Mouse (Mus musculus) layer of hippocampus, postnatal 10 days (tissue): ENCODE data around the gene Pfkl. TPM values are rescaled to one million over a fixed set of nuclear protein-coding genes. Genes with fewer than 3 reads are reported as not detected.
"Not testable (repeated sequence)": the region's sequence is repeated elsewhere in the genome, so short reads cannot be mapped to it uniquely, and the experiment has no call there.

Experiments
- DNase-seq, 2 experiments: peaks; one replicate each; pipeline ENCODE4 v3.0.0; 2021; ENCODE audit warnings: low spot score in 2 of 2
- total RNA-seq, 2 experiments: library from RNA; stranded (reverse); gene quantifications; 2 replicates each; pipeline ENCODE4 v1.2.3; 2021

The Pfkl gene
- total RNA-seq, 2 experiments from 2014 or later, result 112 to 116 TPM

GRCm38 (mm10) chr10:77971709-77972553 is 38.0 kb downstream of the Pfkl start:
- DNase-seq, result peak in 1 of 2 experiments; percentile 63

- DNase-seq, result no peak
Measured at GRCm38 (mm10) chr10:77971191-77971590, 38.7 kb downstream of the Pfkl start.

- no peak for DNase-seq
Measured at GRCm38 (mm10) chr10:77970481-77970880, 39.4 kb downstream of the Pfkl start, which contains the start of gene Trpm2. Gene Trpm2, minus strand, starts transcription at chr10:77970563.

- no peak for DNase-seq
Measured at GRCm38 (mm10) chr10:77969973-77970325, 39.9 kb downstream of the Pfkl start.

- peak; percentile 59 to 68 for DNase-seq
Measured at GRCm38 (mm10) chr10:77969274-77969972, 40.5 kb downstream of the Pfkl start.

GRCm38 (mm10) chr10:77963971-77964370 is 45.9 kb downstream of the Pfkl start:
- no peak for DNase-seq

GRCm38 (mm10) chr10:77962725-77963124 is 47.2 kb downstream of the Pfkl start:
- no peak for DNase-seq

GRCm38 (mm10) chr10:77950468-77950867 is 59.4 kb downstream of the Pfkl start:
- not testable (repeated sequence) for DNase-seq

GRCm38 (mm10) chr10:77939685-77940084 is 70.2 kb downstream of the Pfkl start:
- DNase-seq, result no peak

Other genes with a start within 250 kb of the Pfkl start
- gene Gm3238, start 238.8 kb downstream of the Pfkl start, total RNA-seq, result not detected
- not detected for gene Gm7138, start 233.1 kb downstream of the Pfkl start, total RNA-seq
- gene Gm3250, start 227.5 kb downstream of the Pfkl start, total RNA-seq, result not detected
- gene Gm7137, start 221.9 kb downstream of the Pfkl start, total RNA-seq, result not detected
- not detected for gene Gm9639, start 215.0 kb downstream of the Pfkl start, total RNA-seq
- not detected for gene Gm19668, start 210.9 kb downstream of the Pfkl start, total RNA-seq
- not detected for gene Gm9507, start 198.2 kb downstream of the Pfkl start, total RNA-seq
- not detected for gene Gm2696, start 195.4 kb downstream of the Pfkl start, total RNA-seq
- gene Krtap10-4, start 183.0 kb downstream of the Pfkl start, total RNA-seq, result not detected
- gene Krtap10-10, start 174.1 kb downstream of the Pfkl start, total RNA-seq, result not detected
- not detected for gene Gm36176, start 163.3 kb downstream of the Pfkl start, total RNA-seq
- gene Gm10318, start 157.2 kb downstream of the Pfkl start, total RNA-seq, result not detected
- gene Gm3285, start 148.1 kb downstream of the Pfkl start, total RNA-seq, result not detected
- gene Lrrc3, start 107.5 kb downstream of the Pfkl start, total RNA-seq, result 10 to 100 TPM; 19.2 to 20.6 TPM
- gene Trpm2, start 39.5 kb downstream of the Pfkl start, total RNA-seq, result 10 to 100 TPM; 26.0 to 27.3 TPM
- 10 to 100 TPM; 32.7 to 42.5 TPM for gene 1810043G02Rik, start 31.6 kb downstream of the Pfkl start, total RNA-seq
- gene Dnmt3l, start 31.9 kb upstream of the Pfkl start, total RNA-seq, result not detected
- gene Aire, start 33.5 kb upstream of the Pfkl start, total RNA-seq, result under 1 TPM; 0.36 to 0.50 TPM
- gene Icosl, start 59.2 kb upstream of the Pfkl start, total RNA-seq, result 1 to 10 TPM; 2.6 to 3.5 TPM
- 10 to 100 TPM; 90.8 to 97.1 TPM for gene D10Jhu81e, start 159.7 kb upstream of the Pfkl start, total RNA-seq
- 10 to 100 TPM; 18.1 to 21.0 TPM for gene Pwp2, start 175.1 kb upstream of the Pfkl start, total RNA-seq
- 10 to 100 TPM; 74.0 to 78.5 TPM for gene Trappc10, start 234.6 kb upstream of the Pfkl start, total RNA-seq